Mouse (Mus musculus): ENCODE results near the gene Pycr1.

GRCm38 (mm10) chr11:120631726-120632448 is 11.7 kb downstream of the Pycr1 start:
- TF ChIP-seq CTCF (IDR thresholded peaks at IDR 0.05; ENCODE audit: low read depth) (no peak), EP300 (IDR thresholded peaks at IDR 0.05; ENCODE audit: low read depth) (no peak)
